Mouse (Mus musculus) midbrain, embryonic 14.5 days (tissue): Measurements from ENCODE around the gene Fam198a. TPM values are rescaled to one million over a fixed set of nuclear protein-coding genes. Genes with fewer than 3 reads are reported as not detected.
A peak's percentile ranks its signal among the peaks of the same experiment; 100 is the strongest.
"Not testable (repeated sequence)": the region's sequence is repeated elsewhere in the genome, so short reads cannot be mapped to it uniquely, and the experiment has no call there.

ENCODE experiments used
- ATAC-seq: fragments of 200-750 bp; cut with Nextera tagmentation; 2 replicates; pipeline ENCODE4 v1.8.0; 2017; ENCODE audit warnings: moderate number of reproducible peaks, moderate library complexity; ENCODE audit not compliant: low FRiP score, low TSS enrichment
- DNase-seq: peaks from one replicate; pipeline ENCODE4 v3.0.0-alpha.2; 2015
- H3K27ac ChIP-seq: fragments of 300-500 bp; sonication (generic); replicated peaks from 2 replicates; pipeline ENCODE4 v1.5.1; 2014; ENCODE audit warnings: mild to moderate bottlenecking, low read depth, low read length, moderate library complexity
- H3K27me3 ChIP-seq: fragments of 300-500 bp; sonication (generic); 2 replicates; pipeline ENCODE4 v1.6.1; 2014; ENCODE audit warnings: low read length, control low read depth, mixed read lengths; ENCODE audit not compliant: control insufficient read depth, insufficient read depth
- H3K36me3 ChIP-seq: fragments of 300-500 bp; sonication (generic); 2 replicates; pipeline ENCODE4 v1.6.1; 2014; ENCODE audit warnings: low read length, control low read depth; ENCODE audit not compliant: control insufficient read depth, insufficient read depth
- H3K4me1 ChIP-seq: fragments of 300-500 bp; sonication (generic); 2 replicates; pipeline ENCODE4 v1.6.1; 2014; ENCODE audit warnings: mild to moderate bottlenecking, antibody characterized with exemption, low read length, control low read depth; ENCODE audit not compliant: control insufficient read depth, insufficient read depth
- H3K4me2 ChIP-seq: fragments of 300-500 bp; sonication (generic); 2 replicates; pipeline ENCODE4 v1.6.1; 2014; ENCODE audit warnings: mild to moderate bottlenecking, low read length, moderate library complexity
- H3K4me3 ChIP-seq: fragments of 300-500 bp; sonication (generic); replicated peaks from 2 replicates; pipeline ENCODE4 v1.5.1; 2014; ENCODE audit warnings: low read depth, low read length
- H3K9ac ChIP-seq: fragments of 300-500 bp; sonication (generic); replicated peaks from 2 replicates; pipeline ENCODE4 v1.6.1; 2014; ENCODE audit warnings: mild to moderate bottlenecking, low read length, moderate library complexity
- H3K9me3 ChIP-seq: fragments of 300-500 bp; sonication (generic); 2 replicates; pipeline ENCODE4 v1.6.1; 2016; ENCODE audit warnings: low read length, control low read depth, mixed read lengths; ENCODE audit not compliant: control insufficient read depth
- WGBS: fragments of 180-500 bp; shearing (Covaris S2); extraction: QIAGEN DNeasy Blood & Tissue Kit; methylation state at CpG from one replicate; pipeline ENCODE4 v1.1.7; 2014; 5-methylcytosine and 5-hydroxymethylcytosine counted together
- polyA plus RNA-seq: library from polyadenylated mRNA; unstranded; fragments of >200 nt; fragmentation: Nextera tagmentation; extraction: Ambion mirVana; gene quantifications from 2 replicates; pipeline ENCODE4 v1.2.1, GENCODE M21; 2014

Gene Fam198a
- polyA plus RNA-seq, 1 experiment from 2014 or later = 0.80 TPM

DNA sequence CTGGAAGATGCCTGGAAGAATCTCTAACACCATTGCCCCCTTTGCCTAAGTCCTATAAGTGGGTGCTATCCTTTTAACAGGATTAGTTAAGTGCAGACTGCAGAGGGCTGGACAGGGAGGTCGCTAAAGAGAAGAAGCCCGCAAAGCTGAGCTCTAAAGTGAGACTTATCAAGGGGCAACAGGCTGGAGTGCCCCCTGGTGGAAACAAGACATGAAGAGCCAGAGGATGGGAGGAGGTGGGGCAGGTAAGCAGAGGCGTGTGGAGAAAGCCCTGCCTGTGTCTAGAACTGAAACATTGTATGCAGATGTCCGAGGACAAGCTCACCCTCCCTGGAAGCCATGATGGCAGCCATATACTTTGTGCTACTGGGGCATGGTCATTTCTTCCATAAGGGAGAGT is 62.8 kb downstream of the Fam198a start:
- WGBS = 80% methylated on average over 4 of the region's 4 CpGs
- no peak for ATAC-seq
- no peaks in the 10 kb centered on the region for H3K27me3 ChIP-seq
- H3K4me3 ChIP-seq = no peak overlapping the region
- no peak overlapping the region for H3K9ac ChIP-seq
- peaks cover 11% of the 10 kb centered on the region for H3K4me1 ChIP-seq
- no peak overlapping the region for H3K4me2 ChIP-seq
- H3K9me3 ChIP-seq = no peaks in the 10 kb centered on the region
- DNase-seq = no peak
- H3K36me3 ChIP-seq = no peaks in the 10 kb centered on the region
- H3K27ac ChIP-seq = no peak overlapping the region

DNA sequence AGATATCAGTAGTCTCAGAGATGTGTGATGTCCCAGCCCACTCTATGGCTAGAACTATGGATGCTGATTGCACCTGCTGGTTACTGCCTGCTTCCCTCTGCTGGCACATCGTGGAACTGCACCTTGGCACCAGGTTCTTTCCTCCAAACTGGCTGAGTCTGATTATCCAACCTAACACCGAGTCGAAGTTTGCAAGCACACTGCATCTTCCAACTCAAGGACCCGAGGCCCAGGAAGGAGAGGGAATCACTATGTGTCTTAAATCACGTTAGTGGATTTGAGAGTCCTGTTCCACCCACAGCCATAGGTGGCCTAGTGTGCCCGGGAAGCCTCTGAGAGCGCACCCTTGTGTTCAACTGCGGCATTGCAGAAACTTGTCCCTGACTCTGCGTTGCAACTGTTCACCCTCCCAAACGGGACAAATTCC is 63.5 kb downstream of the Fam198a start:
- H3K36me3 ChIP-seq = no peaks in the 10 kb centered on the region
- peak; percentile 84 for DNase-seq

DNA sequence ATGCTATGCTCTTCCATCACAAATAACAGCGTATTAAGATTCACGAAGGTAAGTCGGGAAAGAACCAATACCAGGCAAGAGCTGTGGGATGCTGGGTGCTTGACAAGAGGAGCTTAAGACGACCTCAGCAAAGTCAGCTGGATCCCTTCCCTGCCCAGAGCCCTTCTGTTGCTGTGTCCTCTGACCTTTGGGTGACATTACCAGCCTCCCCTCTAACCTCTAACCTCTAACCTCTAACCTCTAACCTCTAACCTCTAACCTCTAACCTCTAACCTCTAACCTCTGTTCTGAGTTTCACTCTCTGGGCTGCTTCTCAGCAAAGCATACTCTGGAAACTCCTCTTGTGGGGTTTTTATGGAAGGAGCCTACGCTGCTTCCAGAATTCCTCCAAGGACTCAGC is 67.3 kb downstream of the Fam198a start:
- DNase-seq = no peak
- H3K4me2 ChIP-seq = no peak overlapping the region
- H3K27ac ChIP-seq = no peak overlapping the region
- no peaks in the 10 kb centered on the region for H3K36me3 ChIP-seq
- no peaks in the 10 kb centered on the region for H3K9me3 ChIP-seq
- H3K4me1 ChIP-seq = peaks cover 8% of the 10 kb centered on the region
- WGBS = 77% methylated on average over 5 of the region's 5 CpGs
- H3K27me3 ChIP-seq = no peaks in the 10 kb centered on the region
- H3K9ac ChIP-seq = no peak overlapping the region
- ATAC-seq = no peak
- no peak overlapping the region for H3K4me3 ChIP-seq

More for the DNA sequence above, 63.5 kb downstream of the Fam198a start:
- Histone ChIP-seq H3K9ac (no peak overlapping the region), H3K27me3 (no peaks in the 10 kb centered on the region), H3K4me1 (peaks cover 8% of the 10 kb centered on the region), H3K9me3 (no peaks in the 10 kb centered on the region), H3K27ac (no peak overlapping the region), H3K4me2 (no peak overlapping the region), H3K4me3 (no peak overlapping the region)
- no peak for ATAC-seq
- 11% methylated on average over 10 of the region's 10 CpGs for WGBS

DNA sequence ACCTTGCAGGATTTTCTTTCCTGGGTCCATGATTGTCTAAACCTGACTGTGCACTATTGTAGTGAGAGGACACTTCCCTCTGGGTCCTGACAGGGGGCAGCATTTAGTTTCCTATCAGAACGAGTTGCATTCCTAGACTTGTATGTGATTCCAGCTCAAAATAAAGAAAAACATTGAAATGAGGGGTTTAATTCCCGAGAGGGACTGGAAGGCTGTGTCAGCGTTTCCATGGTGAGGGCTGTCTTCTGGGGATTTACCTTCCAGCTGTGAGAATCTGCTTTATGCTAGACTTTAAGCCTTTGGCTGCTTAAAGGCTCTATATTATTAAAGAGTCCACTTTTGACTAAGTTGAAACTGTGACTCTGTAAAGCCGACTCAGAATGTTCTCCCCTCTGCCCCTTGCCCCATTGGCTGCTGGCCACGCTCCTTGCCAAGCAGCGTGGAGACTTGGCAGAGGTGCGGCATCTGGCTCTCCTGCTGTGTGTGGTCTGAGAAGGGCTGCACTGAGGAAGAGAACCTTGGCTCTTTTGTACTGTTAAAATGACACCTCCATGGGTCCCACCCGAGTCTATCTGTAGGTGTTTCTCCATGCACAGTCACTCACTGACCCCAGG is 68.1 kb downstream of the Fam198a start:
- H3K27me3 ChIP-seq = no peaks in the 10 kb centered on the region

DNA sequence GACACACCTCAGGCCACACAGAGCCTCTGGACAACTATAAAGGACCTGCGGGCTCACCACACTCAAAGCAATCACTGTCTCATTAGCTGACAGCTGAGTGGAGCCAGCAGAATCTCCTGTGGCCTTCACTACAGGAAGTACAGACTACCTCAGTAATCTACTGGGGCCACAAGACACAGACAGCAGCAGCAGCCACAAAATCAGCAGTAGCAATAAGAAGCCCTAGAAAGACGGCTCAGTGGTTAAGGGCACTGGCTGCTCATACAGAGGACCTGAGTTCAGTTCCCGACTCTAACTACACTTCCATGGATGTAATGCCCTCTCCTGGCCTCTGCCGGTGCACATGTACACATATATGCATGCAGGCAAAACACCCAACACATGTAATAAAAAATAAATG is 69.5 kb downstream of the Fam198a start:
- Histone ChIP-seq H3K36me3 (no peaks in the 10 kb centered on the region), H3K4me1 (peaks cover 8% of the 10 kb centered on the region), H3K4me2 (no peak overlapping the region), H3K9ac (no peak overlapping the region), H3K9me3 (no peaks in the 10 kb centered on the region), H3K4me3 (no peak overlapping the region), H3K27me3 (no peaks in the 10 kb centered on the region), H3K27ac (no peak overlapping the region)
- no peak for DNase-seq
- no peak for ATAC-seq
- 91% methylated on average over 4 of the region's 4 CpGs for WGBS

More for the DNA sequence above, 68.1 kb downstream of the Fam198a start:
- peak overlapping the region; percentile 39 for H3K27ac ChIP-seq
- no peak overlapping the region for H3K4me3 ChIP-seq
- ATAC-seq (peak; percentile 79), DNase-seq (peak; percentile 92)
- 2% methylated on average over 8 of the region's 8 CpGs for WGBS
- no peaks in the 10 kb centered on the region for H3K36me3 ChIP-seq
- H3K4me2 ChIP-seq = peak overlapping the region; percentile 30
- H3K4me1 ChIP-seq = peaks cover 8% of the 10 kb centered on the region
- no peaks in the 10 kb centered on the region for H3K9me3 ChIP-seq
- no peak overlapping the region for H3K9ac ChIP-seq

DNA sequence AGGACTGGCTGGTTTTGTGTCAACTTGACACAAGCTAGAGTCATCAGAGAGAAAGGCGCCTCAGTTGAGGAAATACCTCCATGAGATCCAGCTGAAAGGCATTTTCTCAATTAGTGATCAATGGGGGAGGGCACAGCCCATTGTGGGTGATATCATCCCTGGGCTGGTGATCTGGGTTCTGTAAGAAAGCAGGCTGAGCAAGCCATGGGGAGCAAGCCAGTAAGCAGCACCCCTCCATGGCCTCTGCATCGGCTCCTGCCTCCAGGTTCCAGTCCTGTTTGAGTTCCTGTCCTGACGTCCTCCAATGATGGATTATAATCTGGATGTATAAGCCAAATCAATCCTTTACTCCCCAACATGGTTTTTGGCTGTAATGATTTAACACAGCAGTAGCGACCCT is 70.4 kb downstream of the Fam198a start:
- not testable (repeated sequence) for H3K27ac ChIP-seq, H3K27me3 ChIP-seq, H3K4me2 ChIP-seq, H3K9me3 ChIP-seq, H3K9ac ChIP-seq, H3K36me3 ChIP-seq, DNase-seq, ATAC-seq, H3K4me3 ChIP-seq
- 92% methylated on average over 4 of the region's 4 CpGs for WGBS
- peaks cover 11% of the 10 kb centered on the region for H3K4me1 ChIP-seq

DNA sequence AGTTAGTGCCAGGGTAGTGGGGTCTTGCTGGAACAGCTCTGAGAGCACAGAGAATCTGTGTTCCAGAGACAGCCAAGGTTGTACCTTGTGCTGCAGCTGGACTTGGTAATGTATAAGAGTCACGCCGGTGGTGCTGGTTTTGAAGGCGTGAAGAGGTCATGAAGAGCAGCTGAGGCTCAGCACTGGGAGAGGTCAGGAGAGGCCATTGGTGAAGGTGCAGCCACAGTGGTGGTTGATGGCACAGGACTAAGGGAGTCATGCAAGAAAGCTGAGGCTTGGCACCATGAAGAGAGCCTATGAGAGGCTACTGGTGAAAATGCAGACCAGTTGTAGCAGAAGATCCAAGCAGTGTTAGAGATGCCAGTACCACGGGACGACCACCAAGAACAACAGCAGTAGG is 70.8 kb downstream of the Fam198a start:
- ATAC-seq (no peak), DNase-seq (no peak)

DNA sequence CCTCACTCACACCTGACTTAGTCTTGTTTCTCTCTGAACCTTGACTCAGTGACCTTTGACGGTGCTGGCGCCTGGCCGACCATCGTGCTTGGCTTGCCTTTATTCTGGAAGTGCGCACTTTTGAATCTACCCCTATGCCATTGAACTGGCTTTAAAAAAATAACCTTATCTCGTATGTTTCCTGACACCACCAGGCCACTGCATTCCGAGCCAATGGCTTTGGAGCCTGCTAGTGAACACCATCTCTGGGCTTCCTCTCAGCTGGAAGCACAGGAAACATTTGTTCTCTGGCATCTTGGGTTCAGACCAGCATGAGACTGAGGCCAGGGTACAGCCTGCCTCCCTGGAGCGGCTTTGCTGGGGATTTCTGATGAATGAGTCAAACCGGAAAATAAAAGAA is 72.0 kb downstream of the Fam198a start:
- peaks cover 18% of the 10 kb centered on the region for H3K4me1 ChIP-seq
- no peak overlapping the region for H3K9ac ChIP-seq
- DNase-seq = no peak
- ATAC-seq = no peak
- H3K36me3 ChIP-seq = no peaks in the 10 kb centered on the region
- H3K27me3 ChIP-seq = no peaks in the 10 kb centered on the region
- no peaks in the 10 kb centered on the region for H3K9me3 ChIP-seq
- WGBS = 76% methylated on average over 9 of the region's 9 CpGs
- no peak overlapping the region for H3K4me3 ChIP-seq
- no peak overlapping the region for H3K4me2 ChIP-seq
- no peak overlapping the region for H3K27ac ChIP-seq

More for the DNA sequence above, 70.8 kb downstream of the Fam198a start:
- no peaks in the 10 kb centered on the region for H3K36me3 ChIP-seq
- H3K4me3 ChIP-seq = no peak overlapping the region
- peaks cover 13% of the 10 kb centered on the region for H3K4me1 ChIP-seq
- H3K9ac ChIP-seq = no peak overlapping the region
- H3K27ac ChIP-seq = no peak overlapping the region
- no peaks in the 10 kb centered on the region for H3K9me3 ChIP-seq
- H3K27me3 ChIP-seq = no peaks in the 10 kb centered on the region
- 93% methylated on average over 5 of the region's 5 CpGs for WGBS
- H3K4me2 ChIP-seq = no peak overlapping the region

DNA sequence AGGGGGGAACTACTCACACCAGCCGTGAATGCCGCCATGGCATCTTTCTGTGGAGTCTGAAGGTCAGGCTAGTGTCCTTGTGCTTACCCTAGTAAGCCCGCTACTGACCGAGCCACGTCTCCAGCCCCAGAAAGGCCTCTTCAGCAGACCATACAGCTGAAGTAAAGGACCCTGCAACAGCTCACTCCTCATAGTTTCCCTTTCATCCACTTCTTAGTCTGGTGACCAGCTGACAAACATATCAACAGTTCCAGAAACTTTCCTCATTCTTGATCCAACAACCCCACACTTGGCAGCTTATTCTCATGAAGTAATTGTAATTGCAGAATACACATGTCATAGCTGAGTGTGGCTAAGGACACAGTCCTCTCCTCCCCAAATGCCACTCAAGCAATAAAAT is 73.1 kb downstream of the Fam198a start:
- H3K27ac ChIP-seq = no peak overlapping the region
- H3K4me1 ChIP-seq = peaks cover 18% of the 10 kb centered on the region
- H3K9ac ChIP-seq = no peak overlapping the region
- no peak overlapping the region for H3K4me2 ChIP-seq
- 64% methylated on average over 5 of the region's 5 CpGs for WGBS
- no peaks in the 10 kb centered on the region for H3K36me3 ChIP-seq
- H3K9me3 ChIP-seq = no peaks in the 10 kb centered on the region
- DNase-seq (no peak), ATAC-seq (no peak)
- no peak overlapping the region for H3K4me3 ChIP-seq
- no peaks in the 10 kb centered on the region for H3K27me3 ChIP-seq
